Mouse (Mus musculus) thymus, adult 2 months (tissue): Measurements from ENCODE around the gene Lhcgr.

Experiments used
- CTCF ChIP-seq: fragments of 200-500 bp; IDR thresholded peaks from 2 replicates; pipeline ENCODE4 v1.5.1; 2012; ENCODE audit warnings: mild to moderate bottlenecking, control low read depth, low read length, moderate library complexity, borderline replicate concordance; ENCODE audit not compliant: control insufficient read depth, poor library complexity, insufficient read depth; ENCODE audit errors: extremely low read depth
- POLR2A ChIP-seq: fragments of 200-500 bp; IDR thresholded peaks from 2 replicates; pipeline ENCODE4 v1.6.1; 2012; ENCODE audit warnings: mild to moderate bottlenecking, low read length, control low read depth, moderate library complexity; ENCODE audit not compliant: control insufficient read depth, poor library complexity, insufficient read depth; ENCODE audit errors: extremely low read depth

DNA sequence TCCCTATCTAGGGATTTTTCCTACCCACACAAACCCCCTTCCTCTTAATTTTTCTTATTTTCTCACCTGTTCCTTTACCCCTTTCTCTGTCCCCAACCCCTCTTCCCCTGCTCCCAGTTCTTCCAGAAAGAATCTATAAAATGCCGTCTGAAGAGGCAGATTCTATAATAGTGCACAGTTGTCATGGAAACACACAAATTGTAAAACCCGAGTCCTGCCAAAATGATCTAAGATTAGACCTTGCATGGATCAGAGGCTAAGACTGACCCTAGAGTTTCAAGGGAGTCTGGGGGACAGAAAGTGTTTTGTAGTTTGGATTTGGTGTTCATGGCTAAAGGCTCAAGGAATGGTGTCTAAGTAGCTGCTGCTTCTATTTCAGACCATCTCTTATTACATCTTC lies 25.8 kb upstream of the Lhcgr start:
- TF ChIP-seq CTCF (no peak), POLR2A (no peak)
